ENCODE assay signal across 9 mouse cellular contexts in genomic region chr4:137578181-137578845, GRCm38 (mm10). TPM values are rescaled to one million over a fixed set of nuclear protein-coding genes. Genes with fewer than 3 reads are reported as not detected.
DNase-seq lines count a peak whose midpoint lies in the region; ATAC-seq and TF ChIP-seq lines count a peak whose summit lies in the region.
"Had no signal": no experiment of that assay in that cellular context is flagged by ENCODE, and none has a peak within 500 bp of the region (broad histone marks: within the 10 kb centered on the region; RNA-seq: fewer than 3 reads in every experiment).

No protein-coding gene starts in this region.

- TF ChIP-seq CTCF in liver, adult 2 months (IDR thresholded peaks at IDR 0.05; ENCODE audit: low read depth, low read length) = peak; percentile 70

- H3K4me3 ChIP-seq in intestine, embryonic 16.5 days (ENCODE audit: low read length) = peak overlapping the region; percentile 34
- H3K4me3 ChIP-seq in liver, adult 2 months (ENCODE audit: insufficient read depth, low read depth, low read length) = no peak overlapping the region; the same call in 1 of the 2 replicates
- peak overlapping the region; percentile 37 for H3K4me3 ChIP-seq in midbrain, embryonic 15.5 days

- no peaks in the 10 kb centered on the region for H3K27me3 ChIP-seq in intestine, embryonic 16.5 days (replicated peaks; ENCODE audit: control insufficient read depth, insufficient read depth, low read length)
- H3K27me3 ChIP-seq in liver, adult 2 months (ENCODE audit: control insufficient read depth, insufficient read depth, low read length) = no peaks in the 10 kb centered on the region
- H3K27me3 ChIP-seq in midbrain, embryonic 15.5 days (replicated peaks) = peaks cover 15% of the 10 kb centered on the region

- no peaks in the 10 kb centered on the region for H3K36me3 ChIP-seq in intestine, embryonic 16.5 days (ENCODE audit: control insufficient read depth, insufficient read depth, low read length)
- no peaks in the 10 kb centered on the region for H3K36me3 ChIP-seq in liver, adult 2 months (ENCODE audit: control insufficient read depth, insufficient read depth, low read length)
- no peaks in the 10 kb centered on the region for H3K36me3 ChIP-seq in midbrain, embryonic 15.5 days (replicated peaks)

- TF ChIP-seq POLR2A in liver, adult 2 months (IDR thresholded peaks at IDR 0.05; ENCODE audit: extremely low read depth, insufficient read depth, low read length) = no peak

- peak overlapping the region; percentile 61 for H3K4me2 ChIP-seq in intestine, embryonic 16.5 days (ENCODE audit: low read depth, low read length)
- H3K4me2 ChIP-seq in midbrain, embryonic 15.5 days = peak overlapping the region; percentile 64

- peak; percentile 58; the same call in 1 of the 2 replicates for ATAC-seq in intestine, embryonic 16.5 days
- ATAC-seq in midbrain, embryonic 15.5 days (replicated peaks) = no peak

- no peak overlapping the region for H3K27ac ChIP-seq in intestine, embryonic 16.5 days (ENCODE audit: low read length)
- no peak overlapping the region for H3K27ac ChIP-seq in liver, adult 2 months (replicated peaks; ENCODE audit: insufficient read depth, low read depth, low read length)
- H3K27ac ChIP-seq in midbrain, embryonic 15.5 days = no peak overlapping the region

- 4% methylated on average over 39 of the region's 39 CpGs for WGBS in intestine, embryonic 16.5 days
- 13% methylated on average over 39 of the region's 39 CpGs for WGBS in liver, adult 2 months
- WGBS in midbrain, embryonic 15.5 days = 4% methylated on average over 39 of the region's 39 CpGs

- peak overlapping the region; percentile 41 for H3K9ac ChIP-seq in intestine, embryonic 16.5 days (ENCODE audit: low read depth, low read length)
- H3K9ac ChIP-seq in liver, adult 2 months (ENCODE audit: low read depth, low read length) = no peak overlapping the region
- H3K9ac ChIP-seq in midbrain, embryonic 15.5 days = peak overlapping the region; percentile 22

- no peaks in the 10 kb centered on the region for H3K9me3 ChIP-seq in intestine, embryonic 16.5 days (ENCODE audit: control insufficient read depth, low read length)
- H3K9me3 ChIP-seq in midbrain, embryonic 15.5 days = no peaks in the 10 kb centered on the region

- H3K4me1 ChIP-seq in intestine, embryonic 16.5 days (ENCODE audit: control insufficient read depth, insufficient read depth, low read length) = peaks cover 5% of the 10 kb centered on the region; the same call in 1 of the 2 replicates
- H3K4me1 ChIP-seq in liver, adult 2 months (ENCODE audit: control insufficient read depth, insufficient read depth, low read length) = no peaks in the 10 kb centered on the region
- peaks cover 7% of the 10 kb centered on the region for H3K4me1 ChIP-seq in midbrain, embryonic 15.5 days

- peak; percentile 8 to 28 for DNase-seq in layer of hippocampus, adult 18-20 months (ENCODE audit: low spot score in 2 of 2)
- DNase-seq in layer of hippocampus, adult 9-10 months (ENCODE audit: low spot score) = no peak
- peak; percentile 77 for DNase-seq in embryo, embryonic 9.5 days (ENCODE audit: extremely low spot score)
- DNase-seq in heart, adult 18-20 months = peak; percentile 58 to 68
- DNase-seq in liver, adult 2 months (ENCODE audit: extremely low read depth, low read depth, low spot score) = no peak
- DNase-seq in spleen, postnatal 4 days (ENCODE audit: low spot score in 2 of 2) = peak; percentile 43 to 80

- no peaks in the 10 kb centered on the region for H3K79me2 ChIP-seq in liver, adult 2 months (ENCODE audit: control insufficient read depth, insufficient read depth, low read length)

RNA-seq across cellular contexts. Expression of gene Ldlrad2, which starts 3.9 kb away (rescaled TPM):
- not detected for total RNA-seq in layer of hippocampus, adult 18-20 months (2021)
- total RNA-seq in heart, adult 18-20 months (2021) = not detected
- not detected in 2 replicates for polyA plus RNA-seq in intestine, embryonic 16.5 days (2015; fragmentation: Nextera tagmentation; extraction: Ambion mirVana)
- not detected in 2 replicates for total RNA-seq in liver, adult 2 months (2014; rRNA removed)
- not detected in 2 replicates for polyA plus RNA-seq in liver, adult 2 months (2012; rRNA removed)
- 0.47 TPM in 1 of 2 replicates, not detected in the other for polyA plus RNA-seq in midbrain, embryonic 15.5 days (2015; fragmentation: Nextera tagmentation; extraction: Ambion mirVana)
- polyA plus RNA-seq: C2C12 had no signal

RNA-seq across cellular contexts. Expression of gene Usp48, which starts 15.2 kb away (rescaled TPM):
- 100 to 1,000 TPM; 111 to 136 TPM for total RNA-seq in layer of hippocampus, adult 18-20 months (2021)
- 10 to 100 TPM; 25.4 to 35.2 TPM for total RNA-seq in heart, adult 18-20 months (2021)
- polyA plus RNA-seq in intestine, embryonic 16.5 days (2015; fragmentation: Nextera tagmentation; extraction: Ambion mirVana) = 48.3 and 48.4 TPM in 2 replicates
- total RNA-seq in liver, adult 2 months (2014; rRNA removed) = 19.6 and 24.7 TPM in 2 replicates
- 15.1 and 21.8 TPM in 2 replicates for polyA plus RNA-seq in liver, adult 2 months (2012; rRNA removed)
- 67.0 and 70.6 TPM in 2 replicates for polyA plus RNA-seq in midbrain, embryonic 15.5 days (2015; fragmentation: Nextera tagmentation; extraction: Ambion mirVana)

Comparison
In these comparisons a context has a peak if more than half of its experiments do, and no peak if none do; other contexts are left out.
1. DNase-seq: peak in layer of hippocampus, adult 18-20 months (2 of 2), embryo, embryonic 9.5 days (single experiment), heart, adult 18-20 months (2 of 2) and spleen, postnatal 4 days (2 of 2); none in layer of hippocampus, adult 9-10 months (single experiment) and liver, adult 2 months (single experiment).